Mouse (Mus musculus) C2C12 (cell line): ENCODE results near the gene Lair1. TPM values are rescaled to one million over a fixed set of nuclear protein-coding genes. Genes with fewer than 3 reads are reported as not detected.

Experiments used
- H3K27me3 ChIP-seq: one replicate; pipeline ENCODE4 v1.6.1; 2011; ENCODE audit not compliant: control insufficient read depth, insufficient read depth, insufficient read length
- H3K36me3 ChIP-seq: one replicate; pipeline ENCODE4 v1.6.1; 2011; ENCODE audit not compliant: control insufficient read depth, insufficient read depth
- H3K4me3 ChIP-seq: one replicate; pipeline ENCODE4 v1.5.1; 2011; ENCODE audit warnings: mild to moderate bottlenecking, control low read depth; ENCODE audit not compliant: poor library complexity, insufficient read depth, severe bottlenecking
- H3K79me2 ChIP-seq: one replicate; pipeline ENCODE4 v1.6.1; 2011; ENCODE audit not compliant: control insufficient read depth, insufficient read depth
- H3K79me3 ChIP-seq: one replicate; pipeline ENCODE4 v1.6.1; 2011; ENCODE audit warnings: low read depth, control low read depth
- H3ac ChIP-seq: one replicate; pipeline ENCODE3; 2011; ENCODE audit warnings: low read depth; ENCODE audit not compliant: control insufficient read depth, insufficient read length
- CEBPB ChIP-seq: IDR thresholded peaks from one replicate; pipeline ENCODE4 v1.6.1; 2011; ENCODE audit warnings: low read depth, mild to moderate bottlenecking, control low read depth, moderate library complexity
- CTCF ChIP-seq: IDR thresholded peaks from one replicate; pipeline ENCODE4 v1.5.1; 2011; ENCODE audit not compliant: control insufficient read depth, insufficient read depth, insufficient read length
- FOSL1 ChIP-seq: IDR thresholded peaks from one replicate; pipeline ENCODE4 v1.8.0; 2011; ENCODE audit warnings: mild to moderate bottlenecking, low read length; ENCODE audit not compliant: poor library complexity, insufficient read depth, severe bottlenecking
- MAX ChIP-seq: IDR thresholded peaks from one replicate; pipeline ENCODE4 v1.6.1; 2011; ENCODE audit warnings: mild to moderate bottlenecking, control low read depth
- MYOD1 ChIP-seq: IDR thresholded peaks from one replicate; pipeline ENCODE4 v1.6.1; 2011; ENCODE audit warnings: low read depth; ENCODE audit not compliant: control insufficient read depth, insufficient read length
- MYOG ChIP-seq: IDR thresholded peaks from one replicate; pipeline ENCODE4 v1.6.1; 2011; ENCODE audit not compliant: control insufficient read depth, insufficient read length; ENCODE audit errors: extremely low read depth
- USF1 ChIP-seq: IDR thresholded peaks from one replicate; pipeline ENCODE4 v1.6.1; 2011; ENCODE audit warnings: low read depth, mild to moderate bottlenecking, control low read depth, moderate library complexity
- long read RNA-seq, 2 experiments: library from polyadenylated mRNA; unstranded; transcript quantifications; one replicate each; pipeline ENCODE4 v2.0.0; 2019 to 2020
- polyA plus RNA-seq: library from polyadenylated mRNA; unstranded; fragments of >200 nt; fragmentation: generic; extraction: Trizol; gene quantifications from one replicate; pipeline ENCODE4 v1.2.1, GENCODE M21; 2012; ENCODE audit warnings: missing spikeins

Gene Lair1
- not detected for polyA plus RNA-seq
- long read RNA-seq, experiment 1: 0 reads
- long read RNA-seq, experiment 2: 0 reads

DNA sequence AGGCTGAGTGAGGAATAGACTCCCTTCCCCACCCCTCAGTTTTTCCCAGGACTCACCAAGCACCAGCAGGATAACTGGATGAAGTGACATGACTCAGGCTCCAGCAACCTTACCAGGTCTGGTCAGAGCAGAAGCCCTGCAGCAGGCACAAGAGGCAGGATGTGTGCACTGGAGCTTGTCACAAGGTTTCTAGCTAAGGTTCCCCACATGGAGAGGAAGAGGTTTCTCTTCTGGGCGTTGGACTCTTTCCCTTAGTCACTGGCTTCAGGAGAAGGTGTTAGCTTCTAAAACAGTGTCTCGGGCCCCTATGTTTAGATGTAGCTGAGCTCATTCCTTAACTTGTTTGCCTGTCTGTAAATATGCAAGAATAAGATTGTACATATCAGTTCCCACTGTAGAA is at the start of gene Lair1:
Lair1 (minus strand) TSS at position 192 of the 400 bp plus-strand sequence.
- TF ChIP-seq CEBPB (no peak), FOSL1 (no peak)
- H3K79me3 ChIP-seq: no peaks in the 10 kb centered on the region
- H3K36me3 ChIP-seq: no peaks in the 10 kb centered on the region
- H3K79me2 ChIP-seq: no peaks in the 10 kb centered on the region
- H3K4me3 ChIP-seq: no peak within 1 kb of the TSS
- H3ac ChIP-seq: no peak within 1 kb of the TSS
- H3K27me3 ChIP-seq: no peaks in the 10 kb centered on the region

DNA sequence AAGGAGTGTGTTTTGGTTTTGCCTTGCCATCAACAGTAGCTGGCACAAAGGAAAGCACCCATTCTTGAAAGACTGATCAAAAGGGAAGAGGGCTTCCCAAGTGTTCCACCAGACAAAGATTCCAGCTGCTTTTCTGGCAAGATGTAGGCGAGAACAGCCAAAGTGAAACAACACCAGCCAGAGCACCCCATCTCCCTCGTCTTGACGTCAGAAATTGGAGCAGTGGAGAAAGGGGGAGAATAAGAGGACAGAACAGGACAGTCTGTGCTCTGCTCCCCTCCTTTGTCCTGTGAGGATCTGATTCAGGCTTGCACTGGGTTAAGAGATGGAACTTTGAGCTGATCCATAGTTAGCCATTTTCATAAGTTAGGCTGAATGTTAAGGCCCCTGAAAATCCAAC is 48.8 kb upstream of the Lair1 start:
- TF ChIP-seq MYOD1 (no peak), MYOG (no peak), CTCF (no peak), USF1 (no peak), CEBPB (no peak), MAX (no peak), FOSL1 (no peak)
- H3K79me2 ChIP-seq: no peaks in the 10 kb centered on the region
- no peaks in the 10 kb centered on the region for H3K27me3 ChIP-seq
- H3ac ChIP-seq: no peak overlapping the region
- no peaks in the 10 kb centered on the region for H3K79me3 ChIP-seq
- no peaks in the 10 kb centered on the region for H3K36me3 ChIP-seq
- no peak overlapping the region for H3K4me3 ChIP-seq

DNA sequence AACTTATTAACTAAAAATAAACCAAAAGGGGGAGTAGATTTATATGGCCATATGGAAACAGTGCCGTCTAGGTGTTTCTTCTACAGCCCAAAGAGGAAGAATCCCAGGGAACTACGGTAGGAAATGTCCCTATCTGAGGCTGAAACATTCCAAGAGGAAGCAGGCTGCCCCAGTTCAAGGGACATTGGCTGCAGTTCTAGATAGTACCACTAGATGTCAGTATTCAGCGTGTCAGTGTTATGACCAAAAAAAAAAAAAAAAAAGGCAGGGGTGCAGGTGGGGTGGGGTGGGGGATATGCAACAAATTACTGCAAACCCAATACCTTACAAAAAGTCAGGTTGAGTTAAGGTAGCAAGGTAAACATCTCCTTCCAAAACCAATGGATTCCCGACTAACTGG is 40.4 kb upstream of the Lair1 start:
- no peak overlapping the region for H3K4me3 ChIP-seq
- H3ac ChIP-seq: no peak overlapping the region
- no peaks in the 10 kb centered on the region for H3K27me3 ChIP-seq
- TF ChIP-seq MYOG: no peak
- TF ChIP-seq CTCF: peak; percentile 34
- no peaks in the 10 kb centered on the region for H3K79me2 ChIP-seq
- H3K36me3 ChIP-seq: no peaks in the 10 kb centered on the region
- no peaks in the 10 kb centered on the region for H3K79me3 ChIP-seq

DNA sequence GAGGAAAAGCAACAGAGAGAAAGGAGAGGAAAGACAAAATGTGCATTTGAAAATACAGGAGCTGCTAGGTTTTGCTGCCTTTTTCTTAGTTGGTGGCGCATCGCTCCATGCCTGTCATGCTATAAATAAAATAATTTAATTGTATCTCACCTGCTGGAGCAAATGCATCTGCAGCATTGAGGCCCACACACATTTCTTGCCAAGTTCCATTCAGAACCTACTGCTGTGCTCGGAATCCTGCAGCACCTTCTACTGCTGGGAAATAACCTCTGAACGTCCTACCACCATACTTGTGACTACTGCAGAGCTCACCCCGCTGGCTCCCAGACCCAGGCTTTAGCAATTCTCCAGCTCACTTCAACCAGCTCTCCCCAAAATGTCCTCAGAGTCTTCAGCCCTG is 38.1 kb upstream of the Lair1 start:
- no peaks in the 10 kb centered on the region for H3K79me3 ChIP-seq
- no peaks in the 10 kb centered on the region for H3K36me3 ChIP-seq
- no peak overlapping the region for H3ac ChIP-seq
- no peak overlapping the region for H3K4me3 ChIP-seq
- H3K79me2 ChIP-seq: no peaks in the 10 kb centered on the region
- H3K27me3 ChIP-seq: no peaks in the 10 kb centered on the region
- TF ChIP-seq MYOD1: no peak
- no peak for TF ChIP-seq FOSL1
- TF ChIP-seq CTCF: no peak
- no peak for TF ChIP-seq USF1
- TF ChIP-seq CEBPB: no peak
- TF ChIP-seq MYOG: no peak
- TF ChIP-seq MAX: no peak

DNA sequence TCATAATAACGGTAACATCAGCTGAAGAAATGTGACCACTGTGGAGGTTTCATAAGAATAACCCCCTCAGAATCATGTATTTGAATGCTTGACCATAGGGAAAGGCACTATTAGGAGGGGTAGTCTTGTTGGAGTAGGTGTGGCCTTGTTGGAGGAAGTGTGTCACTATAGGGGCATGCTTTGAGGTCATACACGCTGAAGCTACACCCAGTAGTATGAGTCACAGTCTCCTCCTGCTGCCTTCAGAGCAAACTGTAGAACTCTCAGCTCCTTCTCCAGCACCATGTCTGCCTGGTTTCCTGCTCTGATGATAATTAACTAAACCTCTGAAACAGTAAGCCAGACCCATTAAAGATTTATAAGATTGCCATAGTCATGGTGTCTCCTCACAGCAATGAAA is 35.8 kb upstream of the Lair1 start:
- Histone ChIP-seq H3K79me3 (no peaks in the 10 kb centered on the region), H3K79me2 (no peaks in the 10 kb centered on the region), H3K36me3 (no peaks in the 10 kb centered on the region), H3K4me3 (no peak overlapping the region), H3ac (no peak overlapping the region), H3K27me3 (no peaks in the 10 kb centered on the region)
- TF ChIP-seq MYOG (no peak), CTCF (no peak), MAX (no peak), FOSL1 (no peak), MYOD1 (no peak), CEBPB (no peak), USF1 (no peak)

DNA sequence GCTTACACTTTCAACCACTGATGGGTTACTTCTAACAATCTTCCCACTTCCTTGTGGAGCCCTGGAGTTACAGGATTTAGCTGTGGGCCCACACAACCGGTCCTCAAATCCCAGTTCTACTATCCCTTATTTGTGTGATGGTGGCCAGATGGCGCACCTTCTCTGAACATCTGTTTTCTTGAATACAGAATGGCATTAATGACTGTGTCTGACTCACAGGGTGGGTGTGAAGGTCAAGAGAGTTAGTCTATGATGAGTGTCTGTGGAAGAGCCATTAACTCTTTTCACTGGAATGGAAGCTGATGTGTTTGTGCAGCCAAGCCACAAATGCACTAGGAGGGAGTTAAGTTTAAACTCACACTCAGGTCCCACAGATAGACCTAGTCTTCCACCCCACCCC is 35.3 kb upstream of the Lair1 start:
- H3K36me3 ChIP-seq: no peaks in the 10 kb centered on the region
- H3K4me3 ChIP-seq: no peak overlapping the region
- TF ChIP-seq CTCF: no peak
- TF ChIP-seq FOSL1: no peak
- TF ChIP-seq CEBPB: no peak
- TF ChIP-seq USF1: no peak
- no peak for TF ChIP-seq MYOG
- no peak for TF ChIP-seq MAX
- TF ChIP-seq MYOD1: no peak
- H3K79me2 ChIP-seq: no peaks in the 10 kb centered on the region
- H3K79me3 ChIP-seq: no peaks in the 10 kb centered on the region
- H3ac ChIP-seq: no peak overlapping the region
- no peaks in the 10 kb centered on the region for H3K27me3 ChIP-seq
